Mouse (Mus musculus) heart, adult 2 months (tissue): Measurements from ENCODE around the gene Nell2.

Experiments
- CTCF ChIP-seq: fragments of 200-600 bp; IDR thresholded peaks from 2 replicates; pipeline ENCODE4 v1.8.1; 2022; ENCODE audit warnings: antibody characterized with exemption, mild to moderate bottlenecking, moderate library complexity
- POLR2A ChIP-seq: fragments of 200-500 bp; IDR thresholded peaks from 2 replicates; pipeline ENCODE4 v1.6.1; 2011; ENCODE audit warnings: mild to moderate bottlenecking, low read depth, low read length, control low read depth; ENCODE audit not compliant: insufficient read depth

GRCm38 (mm10) chr15:95390347-95390746 is 138.0 kb downstream of the Nell2 start:
- no peak for TF ChIP-seq CTCF
- TF ChIP-seq POLR2A = no peak
